Mouse (Mus musculus): ENCODE measurements around the gene Orc5. TPM values are rescaled to one million over a fixed set of nuclear protein-coding genes. Genes with fewer than 3 reads are reported as not detected.

The Orc5 gene
- 139 TPM for polyA plus RNA-seq (2014; fragmentation: Illumina TruSeq; extraction: RNeasy Lipid Tissue Mini Kit (QIAGEN cat#74804))

DNA sequence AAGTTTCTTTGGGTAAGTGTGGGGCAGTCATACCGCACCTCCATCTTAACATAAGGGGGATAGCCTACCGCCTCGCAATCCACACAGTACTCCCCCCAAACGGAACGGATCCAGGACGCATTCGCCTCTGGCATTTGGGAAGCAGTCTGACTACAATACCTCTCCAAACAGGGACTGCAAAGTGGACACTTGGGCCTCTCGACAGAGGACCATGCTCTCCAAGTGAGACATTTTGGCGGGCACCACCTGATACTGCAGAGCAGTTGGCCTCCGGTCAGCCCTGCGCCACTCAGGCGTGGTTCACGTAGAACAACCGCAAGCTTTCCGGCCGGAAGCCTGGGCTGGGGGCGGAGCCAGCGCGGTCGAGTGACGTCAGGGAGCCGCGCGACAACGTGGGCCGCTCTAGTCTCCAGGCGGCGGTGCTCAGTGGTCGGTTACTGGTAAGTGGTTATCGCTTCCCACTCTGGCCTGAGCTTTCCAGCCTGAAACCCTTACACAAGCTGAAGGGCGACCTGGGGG lies at the start of gene Orc5:
Gene Orc5, minus strand, starts transcription at position 397 of the 519 bp plus-strand sequence.

Other genes starting within 250 kb of the Orc5 start
- gene Reln, start 205.7 kb downstream of the Orc5 start, polyA plus RNA-seq (2014; fragmentation: Illumina TruSeq; extraction: RNeasy Lipid Tissue Mini Kit (QIAGEN cat#74804)) = 70.5 TPM
- 1.6 TPM for gene Lhfpl3, start 195.6 kb upstream of the Orc5 start, polyA plus RNA-seq (2014; fragmentation: Illumina TruSeq; extraction: RNeasy Lipid Tissue Mini Kit (QIAGEN cat#74804))

Measured in ovary, adult 10 weeks (tissue).